Mouse (Mus musculus) C2C12 (cell line): Measurements from ENCODE around the gene Hist1h2ad.
"Not testable (repeated sequence)": the region's sequence is repeated elsewhere in the genome, so short reads cannot be mapped to it uniquely, and the experiment has no call there.

ENCODE experiments used
- CTCF ChIP-seq: IDR thresholded peaks from one replicate; pipeline ENCODE4 v1.5.1; 2011; ENCODE audit not compliant: control insufficient read depth, insufficient read depth, insufficient read length
- MYOD1 ChIP-seq: IDR thresholded peaks from one replicate; pipeline ENCODE4 v1.6.1; 2011; ENCODE audit warnings: low read depth; ENCODE audit not compliant: control insufficient read depth, insufficient read length

GRCm38 (mm10) chr13:23574546-23575170 is 477 bp downstream of the Hist1h2ad start:
- TF ChIP-seq CTCF, MYOD1: not testable (repeated sequence)
